Mouse (Mus musculus) stomach, postnatal 0 days (tissue): ENCODE results near the gene Acot7.

ENCODE experiments used
- CTCF ChIP-seq: IDR thresholded peaks from 2 replicates; pipeline ENCODE4 v1.5.1; 2016; ENCODE audit warnings: antibody characterized with exemption, low read depth, mild to moderate bottlenecking, moderate library complexity
- EP300 ChIP-seq: optimal IDR thresholded peaks from 2 replicates; pipeline ENCODE3; 2016; ENCODE audit warnings: antibody characterized with exemption

DNA sequence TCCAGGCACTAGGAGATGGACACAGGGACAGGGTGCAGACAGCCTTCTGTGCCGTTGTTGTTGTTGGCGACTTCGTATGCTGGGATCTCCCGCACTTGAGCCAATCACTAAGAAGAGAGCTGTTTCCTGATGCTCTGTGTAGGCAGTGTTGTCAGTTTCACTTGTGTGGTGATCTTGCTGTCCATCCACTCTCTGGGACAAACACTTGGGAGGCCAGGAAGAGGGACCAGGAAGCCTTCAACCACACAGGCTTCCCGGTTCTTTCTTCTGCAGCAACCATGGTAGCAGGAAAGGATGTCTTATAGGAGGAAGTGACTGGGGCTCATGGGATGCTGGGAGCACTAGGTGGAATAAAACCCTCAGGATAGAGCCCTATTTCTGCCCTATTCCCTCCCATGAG lies 12.8 kb downstream of the Acot7 start:
- TF ChIP-seq EP300 = no peak
- TF ChIP-seq CTCF = no peak
